Mouse (Mus musculus) hindbrain, embryonic 10.5 days (tissue): ENCODE measurements around the gene Skida1. TPM values are rescaled to one million over a fixed set of nuclear protein-coding genes. Genes with fewer than 3 reads are reported as not detected.

Source experiments
- DNase-seq: peaks from one replicate; pipeline ENCODE4 v3.0.0-alpha.2; 2017; ENCODE audit warnings: low spot score
- H3K27ac ChIP-seq: fragments of 300-500 bp; sonication (generic); 2 replicates; pipeline ENCODE4 v1.5.1; 2016; ENCODE audit warnings: mild to moderate bottlenecking, moderate library complexity
- H3K27me3 ChIP-seq: fragments of 300-500 bp; sonication (generic); 2 replicates; pipeline ENCODE4 v1.6.1; 2016; ENCODE audit warnings: mild to moderate bottlenecking; ENCODE audit not compliant: poor library complexity, insufficient read depth, severe bottlenecking
- H3K36me3 ChIP-seq: fragments of 300-500 bp; sonication (generic); 2 replicates; pipeline ENCODE4 v1.6.1; 2016; ENCODE audit warnings: mild to moderate bottlenecking, moderate library complexity
- H3K4me1 ChIP-seq: fragments of 300-500 bp; sonication (generic); replicated peaks from 2 replicates; pipeline ENCODE4 v1.6.1; 2016; ENCODE audit warnings: mild to moderate bottlenecking
- H3K4me3 ChIP-seq: fragments of 300-500 bp; sonication (generic); 2 replicates; pipeline ENCODE4 v1.5.1; 2016; ENCODE audit warnings: mild to moderate bottlenecking, moderate library complexity
- H3K9me3 ChIP-seq: fragments of 300-500 bp; sonication (generic); 2 replicates; pipeline ENCODE4 v1.6.1; 2016; ENCODE audit warnings: mild to moderate bottlenecking, moderate library complexity
- WGBS: fragments of 180-500 bp; shearing (Covaris S2); methylation state at CpG from one replicate; pipeline ENCODE4 v1.1.7; 2016; 5-methylcytosine and 5-hydroxymethylcytosine counted together
- polyA plus RNA-seq: library from polyadenylated mRNA; unstranded; fragments of >200 nt; fragmentation: Nextera tagmentation; extraction: Ambion mirVana; gene quantifications from 2 replicates; pipeline ENCODE4 v1.2.1, GENCODE M21; 2016

Skida1 gene
- polyA plus RNA-seq, 1 experiment from 2014 or later: 21.9 TPM

GRCm38 (mm10) chr2:18031271-18031821 lies 17.5 kb downstream of the Skida1 start:
- H3K4me3 ChIP-seq: peak overlapping the region; percentile 81
- H3K9me3 ChIP-seq: no peaks in the 10 kb centered on the region
- H3K27me3 ChIP-seq: no peaks in the 10 kb centered on the region
- peak overlapping the region; percentile 100 for H3K27ac ChIP-seq
- under 1% methylated on average over 26 of the region's 26 CpGs for WGBS
- peaks cover 77% of the 10 kb centered on the region for H3K4me1 ChIP-seq
- peak; percentile 67 for DNase-seq
- H3K36me3 ChIP-seq: no peaks in the 10 kb centered on the region

- H3K36me3 ChIP-seq: no peaks in the 10 kb centered on the region
These were observed 18.3 kb downstream of the Skida1 start for GRCm38 (mm10) chr2:18030581-18030980.

DNA sequence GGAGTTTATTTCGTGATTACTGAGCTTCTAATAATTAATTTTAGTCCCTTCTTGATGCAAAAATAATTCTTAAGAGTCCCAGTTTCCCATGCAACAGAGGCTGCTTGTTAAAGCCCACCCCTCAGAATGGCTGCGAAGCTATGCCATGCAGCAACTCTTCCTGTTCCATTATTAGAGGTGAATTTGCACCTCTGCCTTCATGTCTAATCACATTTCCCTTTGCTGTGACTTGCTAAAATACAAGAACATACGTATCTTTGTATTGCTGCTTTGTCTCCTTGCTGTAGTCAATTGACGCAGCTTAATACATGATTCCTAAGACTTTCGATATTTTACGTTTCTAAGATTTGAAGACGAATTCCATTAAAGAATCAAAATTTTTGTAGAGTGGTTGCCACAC lies 19.2 kb downstream of the Skida1 start:
- DNase-seq: no peak
- Histone ChIP-seq H3K27ac (peak overlapping the region; percentile 100), H3K4me3 (peak overlapping the region; percentile 81), H3K27me3 (no peaks in the 10 kb centered on the region), H3K9me3 (no peaks in the 10 kb centered on the region), H3K4me1 (peaks cover 78% of the 10 kb centered on the region), H3K36me3 (no peaks in the 10 kb centered on the region)
- 44% methylated on average over 7 of the region's 7 CpGs for WGBS

More at GRCm38 (mm10) chr2:18030581-18030980, 18.3 kb downstream of the Skida1 start:
- H3K4me1 ChIP-seq: peaks cover 78% of the 10 kb centered on the region
- H3K4me3 ChIP-seq: peak overlapping the region; percentile 81
- no peaks in the 10 kb centered on the region for H3K27me3 ChIP-seq
- peak; percentile 60 for DNase-seq
- peak overlapping the region; percentile 100 for H3K27ac ChIP-seq
- no peaks in the 10 kb centered on the region for H3K9me3 ChIP-seq
- 7% methylated on average over 8 of the region's 8 CpGs for WGBS

DNA sequence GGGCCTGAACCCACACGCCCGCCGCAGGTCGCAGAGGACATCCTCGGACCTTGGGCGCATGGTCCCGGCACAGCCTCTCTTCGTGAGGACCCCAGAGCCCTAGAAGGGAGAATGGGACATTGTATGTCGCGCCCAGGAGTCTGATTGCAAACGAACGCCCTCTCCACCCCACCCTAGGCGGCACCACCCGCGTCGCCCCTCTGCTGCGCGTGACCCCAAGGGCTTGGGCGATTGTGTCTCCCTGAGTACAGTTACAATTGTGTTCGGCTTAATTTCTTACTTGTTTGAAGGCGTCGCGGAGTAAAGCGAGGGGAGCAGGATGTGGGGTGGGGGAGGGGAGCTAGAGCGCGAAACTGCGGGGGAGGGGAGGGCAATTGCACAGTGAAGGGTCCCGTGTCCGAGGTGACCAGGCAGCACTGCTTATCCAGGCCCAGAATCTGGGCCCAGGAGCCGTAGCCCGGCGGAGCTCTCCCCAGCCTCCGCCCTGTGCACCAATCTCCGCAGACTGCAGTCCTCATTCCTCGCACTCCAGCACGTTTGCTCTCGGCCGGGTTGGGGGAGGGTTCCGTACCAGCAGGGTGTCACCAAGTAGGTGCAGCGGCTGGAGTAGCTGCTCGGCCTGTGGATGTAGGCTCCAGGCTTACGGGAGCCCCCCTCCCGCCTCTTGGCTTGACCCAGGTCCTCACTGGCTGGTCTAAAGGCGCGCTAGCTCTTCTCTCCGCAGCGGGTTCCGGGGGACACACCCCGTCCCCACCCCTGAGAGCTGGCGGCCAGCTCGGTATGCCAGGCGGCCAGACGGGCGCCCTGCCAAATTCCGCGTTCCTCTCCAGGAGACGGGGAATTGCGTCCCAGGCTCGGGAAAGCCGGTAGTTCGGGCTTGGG lies 20.5 kb downstream of the Skida1 start:
- DNase-seq: peak; percentile 86
- Histone ChIP-seq H3K4me3 (peak overlapping the region; percentile 81), H3K36me3 (no peaks in the 10 kb centered on the region), H3K27me3 (no peaks in the 10 kb centered on the region), H3K27ac (peak overlapping the region; percentile 100), H3K9me3 (no peaks in the 10 kb centered on the region), H3K4me1 (peaks cover 78% of the 10 kb centered on the region)
- under 1% methylated on average over 61 of the region's 61 CpGs for WGBS

DNA sequence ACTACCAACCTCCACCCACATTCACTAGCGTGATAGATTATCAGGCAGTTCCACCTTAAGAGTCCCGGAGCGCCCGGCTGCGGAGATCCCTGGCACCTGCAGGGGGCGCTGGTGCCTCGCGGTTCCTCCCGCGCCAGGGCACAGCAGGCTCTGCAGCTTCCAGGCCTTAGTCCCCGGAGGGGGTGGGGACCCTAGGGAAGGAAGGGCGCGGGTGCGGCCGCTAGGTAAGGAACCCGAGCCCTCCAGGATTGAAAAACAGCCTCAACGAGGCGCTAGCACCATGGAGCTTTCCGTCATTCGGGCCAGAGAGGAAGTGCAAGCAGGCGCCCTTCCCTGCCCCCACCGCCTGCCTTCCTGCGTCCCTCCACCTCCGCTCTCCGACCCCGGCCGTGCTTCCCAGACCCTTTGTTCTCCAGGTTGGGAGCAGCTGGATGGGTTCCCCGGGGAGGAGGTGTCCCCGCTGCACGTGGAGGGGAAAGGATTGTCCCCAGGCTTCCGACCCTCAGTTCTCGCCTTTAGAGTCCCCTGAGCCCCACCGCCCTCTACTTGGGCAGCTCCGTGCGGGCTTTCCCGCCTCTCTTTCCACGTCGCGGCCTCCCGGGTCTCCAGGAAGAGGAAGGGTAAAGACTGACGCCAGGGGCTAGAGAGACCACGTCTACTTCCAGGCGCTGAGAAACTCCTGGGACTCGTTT lies 21.3 kb downstream of the Skida1 start:
- WGBS: under 1% methylated on average over 44 of the region's 44 CpGs
- peak overlapping the region; percentile 81 for H3K4me3 ChIP-seq
- peak overlapping the region; percentile 100 for H3K27ac ChIP-seq
- H3K9me3 ChIP-seq: no peaks in the 10 kb centered on the region
- no peaks in the 10 kb centered on the region for H3K27me3 ChIP-seq
- DNase-seq: peak; percentile 95
- H3K36me3 ChIP-seq: no peaks in the 10 kb centered on the region
- H3K4me1 ChIP-seq: peaks cover 74% of the 10 kb centered on the region

DNA sequence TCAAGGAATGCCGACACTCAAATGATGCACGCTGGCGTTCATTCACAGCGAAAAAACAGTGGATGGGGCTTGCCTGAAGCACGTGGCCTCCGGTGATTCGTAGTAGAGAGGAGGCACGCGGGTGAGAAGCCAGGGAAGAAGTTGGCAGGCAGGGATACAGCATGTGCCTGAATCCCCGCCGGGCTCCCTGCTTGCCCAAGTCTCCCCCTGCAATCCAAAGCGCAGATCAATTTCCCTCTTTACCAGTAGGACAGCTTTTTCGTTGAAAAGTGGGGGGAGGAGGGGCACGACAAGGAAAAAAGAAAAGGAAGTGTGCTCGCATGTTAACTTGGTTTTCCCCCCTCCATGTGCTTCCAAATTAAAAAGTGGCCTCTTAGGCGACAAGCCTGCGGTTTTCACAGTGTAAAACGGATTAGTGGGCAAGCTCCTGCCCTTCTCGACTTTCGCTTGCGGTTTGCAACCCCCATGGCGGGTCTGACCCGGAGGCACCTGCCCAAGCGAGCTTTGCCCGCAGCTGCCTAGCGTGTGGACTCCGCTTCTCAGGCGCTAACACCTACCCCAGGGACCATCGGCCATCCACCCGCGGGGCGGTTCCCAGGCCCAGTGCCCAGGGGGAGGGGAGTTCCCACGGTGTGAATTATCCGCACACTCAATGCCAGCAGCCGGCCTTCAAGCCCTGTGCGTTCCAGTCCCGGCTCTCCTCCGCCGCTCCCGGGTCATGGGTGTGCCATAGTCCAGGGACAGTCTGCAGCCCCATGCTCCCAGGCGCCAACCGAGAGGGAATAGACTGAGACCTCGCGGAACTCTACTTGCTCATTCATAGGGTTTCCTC lies 22.5 kb downstream of the Skida1 start:
- Histone ChIP-seq H3K36me3 (no peaks in the 10 kb centered on the region), H3K4me3 (peak overlapping the region; percentile 81), H3K27ac (peak overlapping the region; percentile 100), H3K4me1 (peaks cover 62% of the 10 kb centered on the region), H3K27me3 (no peaks in the 10 kb centered on the region), H3K9me3 (no peaks in the 10 kb centered on the region)
- DNase-seq: peak; percentile 76
- WGBS: under 1% methylated on average over 44 of the region's 44 CpGs

DNA sequence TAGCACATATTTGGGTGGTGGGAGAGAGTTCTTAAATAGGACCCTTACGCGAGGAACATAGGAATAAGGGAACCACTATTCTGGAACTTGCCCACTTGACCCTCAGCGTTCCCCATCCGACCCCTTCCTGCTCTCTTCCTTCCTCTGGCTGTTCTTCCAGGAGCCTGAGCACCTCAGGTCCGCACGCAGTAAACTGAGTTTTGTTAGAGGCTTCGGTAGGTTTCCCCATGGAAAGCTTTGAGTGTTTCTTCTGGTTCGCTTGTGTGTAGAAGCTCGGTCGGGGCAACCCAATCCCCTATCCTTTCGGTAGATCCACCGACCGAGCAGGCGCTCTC lies 23.1 kb downstream of the Skida1 start:
- Histone ChIP-seq H3K4me1 (peaks cover 57% of the 10 kb centered on the region), H3K9me3 (no peaks in the 10 kb centered on the region), H3K27ac (peak overlapping the region; percentile 100), H3K27me3 (no peaks in the 10 kb centered on the region), H3K36me3 (no peaks in the 10 kb centered on the region), H3K4me3 (peak overlapping the region; percentile 81)
- WGBS: under 1% methylated on average over 14 of the region's 14 CpGs
- DNase-seq: no peak

DNA sequence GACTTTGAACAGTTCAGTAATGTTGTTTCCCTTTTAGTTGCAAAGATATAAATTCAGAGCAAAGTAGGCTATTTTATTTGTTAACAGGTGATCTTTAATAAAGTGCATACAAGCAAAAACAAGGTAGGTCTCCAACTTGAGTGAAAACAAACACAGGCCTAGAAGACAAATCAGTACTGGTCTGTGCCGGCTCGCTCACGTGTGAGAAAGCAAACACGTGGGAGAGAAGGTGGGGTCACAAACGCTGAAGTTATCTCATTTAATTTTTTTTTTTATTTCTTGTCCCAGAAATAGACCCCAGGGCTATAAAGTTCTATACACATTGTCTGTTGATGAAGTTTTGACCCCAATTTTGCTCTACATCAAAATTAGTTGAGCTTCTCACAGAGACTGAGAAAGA lies 23.7 kb downstream of the Skida1 start:
- peaks cover 53% of the 10 kb centered on the region for H3K4me1 ChIP-seq
- peak overlapping the region; percentile 81 for H3K4me3 ChIP-seq
- no peaks in the 10 kb centered on the region for H3K27me3 ChIP-seq
- H3K9me3 ChIP-seq: no peaks in the 10 kb centered on the region
- DNase-seq: no peak
- no peaks in the 10 kb centered on the region for H3K36me3 ChIP-seq
- H3K27ac ChIP-seq: peak overlapping the region; percentile 100
- 19% methylated on average over 5 of the region's 5 CpGs for WGBS

GRCm38 (mm10) chr2:18022886-18023285 lies 26.0 kb downstream of the Skida1 start:
- Histone ChIP-seq H3K4me1 (peaks cover 44% of the 10 kb centered on the region), H3K27me3 (no peaks in the 10 kb centered on the region), H3K27ac (no peak overlapping the region; the same call in 1 of the 2 replicates), H3K36me3 (no peaks in the 10 kb centered on the region), H3K9me3 (no peaks in the 10 kb centered on the region), H3K4me3 (no peak overlapping the region)
- WGBS: 47% methylated on average over 1 of the region's 1 CpGs
- no peak for DNase-seq

DNA sequence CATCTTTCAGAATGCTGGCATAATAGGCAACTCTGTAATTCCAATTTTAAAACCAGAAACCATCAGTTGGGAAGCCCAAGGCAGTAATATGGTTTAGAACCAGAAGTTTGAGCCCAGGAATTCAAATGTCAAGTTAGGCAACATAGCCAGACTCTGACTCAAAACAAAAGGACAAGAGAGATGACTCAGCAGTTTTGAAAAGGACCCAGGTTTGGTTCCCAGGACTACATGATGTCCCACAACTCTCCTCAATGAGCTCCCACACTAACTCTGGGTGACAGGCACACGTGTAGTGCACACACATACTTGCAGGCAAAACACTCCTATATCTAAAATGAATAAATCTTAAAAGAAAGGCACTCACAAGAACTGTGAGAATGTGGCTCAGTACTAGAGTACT lies 29.7 kb downstream of the Skida1 start:
- H3K36me3 ChIP-seq: no peaks in the 10 kb centered on the region
- no peaks in the 10 kb centered on the region for H3K27me3 ChIP-seq
- no peak overlapping the region for H3K4me3 ChIP-seq
- WGBS: 84% methylated on average over 1 of the region's 1 CpGs
- H3K9me3 ChIP-seq: no peaks in the 10 kb centered on the region
- H3K27ac ChIP-seq: no peak overlapping the region
- no peak for DNase-seq
- peaks cover 12% of the 10 kb centered on the region for H3K4me1 ChIP-seq

DNA sequence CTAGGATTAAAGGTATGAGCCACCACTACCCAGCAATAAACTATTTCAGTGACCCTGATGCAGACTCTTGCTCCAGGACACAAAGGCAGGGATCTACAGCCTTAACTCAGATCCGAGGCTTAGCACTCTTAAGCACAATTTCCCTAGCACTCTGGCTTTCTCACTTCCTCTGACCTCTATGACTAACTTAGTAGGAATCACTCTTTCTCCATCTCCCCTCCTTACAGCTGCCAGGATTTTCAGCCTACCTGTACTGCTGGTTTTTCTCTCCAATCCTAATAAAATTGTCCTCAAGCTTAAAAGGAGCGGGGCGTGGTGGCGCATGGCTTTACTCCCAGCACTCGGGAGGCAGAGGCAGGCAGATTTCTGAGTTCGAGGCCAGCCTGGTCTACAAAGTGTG lies 31.5 kb downstream of the Skida1 start:
- 95% methylated on average over 6 of the region's 6 CpGs for WGBS
- Histone ChIP-seq H3K9me3 (no peaks in the 10 kb centered on the region), H3K36me3 (no peaks in the 10 kb centered on the region), H3K4me1 (no peaks in the 10 kb centered on the region), H3K27me3 (no peaks in the 10 kb centered on the region), H3K27ac (no peak overlapping the region), H3K4me3 (no peak overlapping the region)
- no peak for DNase-seq

GRCm38 (mm10) chr2:18016639-18017038 lies 32.2 kb downstream of the Skida1 start:
- no peaks in the 10 kb centered on the region for H3K9me3 ChIP-seq
- no peaks in the 10 kb centered on the region for H3K36me3 ChIP-seq
- 94% methylated on average over 1 of the region's 1 CpGs for WGBS
- no peaks in the 10 kb centered on the region for H3K4me1 ChIP-seq
- no peaks in the 10 kb centered on the region for H3K27me3 ChIP-seq
- no peak overlapping the region for H3K27ac ChIP-seq
- DNase-seq: no peak
- H3K4me3 ChIP-seq: no peak overlapping the region
